Mouse (Mus musculus): ENCODE measurements around the gene Swap70. TPM values are rescaled to one million over a fixed set of nuclear protein-coding genes. Genes with fewer than 3 reads are reported as not detected.

The Swap70 gene
- polyA plus RNA-seq, 1 experiment from 2014 or later, result 25.2 TPM

DNA sequence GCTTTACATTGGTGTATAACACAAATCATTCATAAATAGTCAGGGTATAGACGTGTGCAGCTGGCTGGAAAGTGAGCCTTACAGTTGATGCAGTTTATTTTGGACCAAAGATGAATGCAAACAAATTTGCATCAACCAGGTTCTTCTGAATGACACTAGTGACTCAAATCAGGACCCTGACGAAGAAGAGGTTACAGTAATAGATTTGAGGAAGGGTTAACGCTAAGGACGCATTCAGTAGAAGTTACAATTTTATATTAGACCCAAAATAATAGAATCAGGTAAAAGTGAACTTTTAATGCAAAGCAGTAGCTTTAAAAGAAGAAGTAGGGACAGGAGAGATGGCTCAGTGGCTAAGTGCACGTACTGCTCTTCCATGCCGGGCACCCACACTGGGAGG lies 19.6 kb upstream of the Swap70 start:
- Histone ChIP-seq H3K27ac (ENCODE audit: low read length) (no peak overlapping the region), H3K9me3 (ENCODE audit: control insufficient read depth, low read depth, low read length) (no peaks in the 10 kb centered on the region), H3K4me1 (ENCODE audit: control insufficient read depth, insufficient read depth, low read length) (no peaks in the 10 kb centered on the region), H3K4me3 (ENCODE audit: low read depth, low read length) (no peak overlapping the region), H3K27me3 (ENCODE audit: control insufficient read depth, insufficient read depth, low read length) (no peaks in the 10 kb centered on the region), H3K4me2 (replicated peaks; ENCODE audit: low read depth, low read length) (no peak overlapping the region), H3K36me3 (ENCODE audit: control insufficient read depth, insufficient read depth, low read length) (no peaks in the 10 kb centered on the region), H3K9ac (replicated peaks; ENCODE audit: low read depth, low read length) (no peak overlapping the region)
- ATAC-seq (ENCODE audit: insufficient number of reproducible peaks, insufficient read depth, low FRiP score, low read depth), result no peak
- 90% methylated on average over 6 of the region's 6 CpGs for WGBS

DNA sequence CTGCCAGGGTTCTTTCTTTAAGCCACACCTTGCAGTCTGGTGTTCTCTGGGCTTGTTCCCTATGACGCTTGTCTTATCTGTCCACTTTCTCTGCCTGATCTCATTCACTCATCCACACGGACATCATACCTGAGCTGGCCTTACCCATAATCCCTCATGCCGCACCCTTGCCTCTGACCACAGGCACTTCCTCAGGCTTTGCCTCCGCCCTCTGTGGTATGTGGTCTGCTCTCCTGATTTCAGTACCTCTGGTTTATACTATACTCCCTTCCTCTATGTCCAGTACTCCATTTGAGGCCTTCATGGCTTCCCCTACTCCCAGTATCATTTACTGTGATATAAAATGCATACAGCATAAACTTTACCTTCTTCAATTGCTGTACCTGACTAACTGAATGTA lies 17.3 kb upstream of the Swap70 start:
- no peak overlapping the region for H3K4me2 ChIP-seq (replicated peaks; ENCODE audit: low read depth, low read length)
- H3K4me3 ChIP-seq (ENCODE audit: low read depth, low read length), result no peak overlapping the region
- no peaks in the 10 kb centered on the region for H3K36me3 ChIP-seq (ENCODE audit: control insufficient read depth, insufficient read depth, low read length)
- no peak for ATAC-seq (ENCODE audit: insufficient number of reproducible peaks, insufficient read depth, low FRiP score, low read depth)
- H3K4me1 ChIP-seq (ENCODE audit: control insufficient read depth, insufficient read depth, low read length), result no peaks in the 10 kb centered on the region
- H3K9me3 ChIP-seq (ENCODE audit: control insufficient read depth, low read depth, low read length), result peaks cover 5% of the 10 kb centered on the region; the same call in 1 of the 2 replicates
- no peaks in the 10 kb centered on the region for H3K27me3 ChIP-seq (ENCODE audit: control insufficient read depth, insufficient read depth, low read length)
- 88% methylated on average over 4 of the region's 4 CpGs for WGBS
- no peak overlapping the region for H3K9ac ChIP-seq (replicated peaks; ENCODE audit: low read depth, low read length)
- H3K27ac ChIP-seq (ENCODE audit: low read length), result no peak overlapping the region

DNA sequence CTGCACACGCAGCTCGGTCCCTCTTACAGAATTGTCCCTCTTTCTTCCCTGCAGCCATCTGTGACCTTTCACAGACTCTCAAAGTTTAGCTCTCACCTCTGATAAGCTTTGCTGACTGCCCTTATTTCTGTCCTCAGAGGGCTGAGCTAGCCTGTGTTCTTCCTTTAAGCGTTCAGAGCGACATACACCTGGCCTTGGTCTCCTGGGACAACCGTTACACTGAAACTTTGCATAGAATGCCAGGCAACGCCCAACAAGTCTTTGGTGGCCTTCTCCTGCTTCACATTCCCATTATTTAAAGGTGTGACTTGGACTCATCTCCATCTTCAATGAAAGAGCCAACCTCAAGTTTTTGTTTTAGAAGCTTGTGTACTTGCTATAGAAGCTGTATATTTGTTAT lies 13.2 kb upstream of the Swap70 start:
- Histone ChIP-seq H3K4me2 (replicated peaks; ENCODE audit: low read depth, low read length) (no peak overlapping the region), H3K4me1 (ENCODE audit: control insufficient read depth, insufficient read depth, low read length) (no peaks in the 10 kb centered on the region), H3K27ac (ENCODE audit: low read length) (no peak overlapping the region), H3K9me3 (ENCODE audit: control insufficient read depth, low read depth, low read length) (peaks cover 5% of the 10 kb centered on the region; the same call in 1 of the 2 replicates), H3K9ac (replicated peaks; ENCODE audit: low read depth, low read length) (no peak overlapping the region), H3K4me3 (ENCODE audit: low read depth, low read length) (no peak overlapping the region), H3K27me3 (ENCODE audit: control insufficient read depth, insufficient read depth, low read length) (no peaks in the 10 kb centered on the region), H3K36me3 (ENCODE audit: control insufficient read depth, insufficient read depth, low read length) (no peaks in the 10 kb centered on the region)
- no peak for ATAC-seq (ENCODE audit: insufficient number of reproducible peaks, insufficient read depth, low FRiP score, low read depth)
- 83% methylated on average over 6 of the region's 6 CpGs for WGBS

DNA sequence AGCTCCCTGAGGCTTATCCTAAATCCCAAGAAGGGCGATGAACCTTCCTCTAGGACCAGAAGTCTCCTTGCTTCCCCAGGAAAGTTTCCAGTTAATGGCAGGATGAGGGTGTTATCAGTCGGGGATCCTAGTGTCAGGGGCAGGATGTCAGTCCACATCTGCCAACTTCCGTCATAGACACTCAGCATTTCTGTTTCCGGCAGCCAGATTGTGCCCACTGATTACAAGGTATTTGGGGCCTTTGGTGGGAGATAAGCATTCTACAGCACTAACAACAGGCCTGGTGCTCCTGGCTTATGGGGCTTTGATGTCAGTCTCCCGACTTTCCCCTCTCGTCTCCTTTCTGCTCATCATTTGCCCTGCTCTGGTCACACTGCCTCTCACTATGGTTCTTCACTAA lies 12.1 kb upstream of the Swap70 start:
- Histone ChIP-seq H3K27me3 (ENCODE audit: control insufficient read depth, insufficient read depth, low read length) (no peaks in the 10 kb centered on the region), H3K9me3 (ENCODE audit: control insufficient read depth, low read depth, low read length) (peaks cover 5% of the 10 kb centered on the region; the same call in 1 of the 2 replicates), H3K36me3 (ENCODE audit: control insufficient read depth, insufficient read depth, low read length) (no peaks in the 10 kb centered on the region), H3K4me2 (replicated peaks; ENCODE audit: low read depth, low read length) (no peak overlapping the region), H3K4me3 (ENCODE audit: low read depth, low read length) (no peak overlapping the region), H3K27ac (ENCODE audit: low read length) (no peak overlapping the region), H3K9ac (replicated peaks; ENCODE audit: low read depth, low read length) (no peak overlapping the region), H3K4me1 (ENCODE audit: control insufficient read depth, insufficient read depth, low read length) (no peaks in the 10 kb centered on the region)
- ATAC-seq (ENCODE audit: insufficient number of reproducible peaks, insufficient read depth, low FRiP score, low read depth), result no peak
- whole genome bisulfite sequencing, result 75% methylated on average over 6 of the region's 6 CpGs

DNA sequence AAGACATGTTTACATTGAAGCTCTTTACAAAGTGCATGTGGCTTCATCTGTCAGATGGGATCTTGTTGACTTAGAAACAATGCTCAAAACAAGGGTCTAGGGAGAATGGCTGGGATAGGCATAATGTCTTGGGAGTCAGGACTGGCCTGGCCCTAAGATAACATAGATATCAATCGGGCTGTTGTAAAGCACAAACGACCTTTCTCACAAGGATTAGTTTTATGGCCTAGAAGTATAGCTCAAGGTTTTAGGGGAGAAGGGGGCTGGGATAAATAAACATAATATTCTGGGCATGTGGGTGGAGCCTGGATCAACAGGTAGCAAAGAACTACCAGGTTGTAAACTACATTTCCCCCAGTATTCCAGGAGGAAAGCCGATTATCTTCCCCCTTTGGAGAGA lies 10.5 kb upstream of the Swap70 start:
- H3K36me3 ChIP-seq (ENCODE audit: control insufficient read depth, insufficient read depth, low read length), result no peaks in the 10 kb centered on the region
- no peak overlapping the region for H3K27ac ChIP-seq (ENCODE audit: low read length)
- no peaks in the 10 kb centered on the region for H3K4me1 ChIP-seq (ENCODE audit: control insufficient read depth, insufficient read depth, low read length)
- 67% methylated on average over 3 of the region's 3 CpGs for WGBS
- no peak for ATAC-seq (ENCODE audit: insufficient number of reproducible peaks, insufficient read depth, low FRiP score, low read depth)
- peaks cover 5% of the 10 kb centered on the region; the same call in 1 of the 2 replicates for H3K9me3 ChIP-seq (ENCODE audit: control insufficient read depth, low read depth, low read length)
- no peak overlapping the region for H3K4me2 ChIP-seq (replicated peaks; ENCODE audit: low read depth, low read length)
- H3K9ac ChIP-seq (replicated peaks; ENCODE audit: low read depth, low read length), result no peak overlapping the region
- H3K27me3 ChIP-seq (ENCODE audit: control insufficient read depth, insufficient read depth, low read length), result no peaks in the 10 kb centered on the region
- H3K4me3 ChIP-seq (ENCODE audit: low read depth, low read length), result no peak overlapping the region

DNA sequence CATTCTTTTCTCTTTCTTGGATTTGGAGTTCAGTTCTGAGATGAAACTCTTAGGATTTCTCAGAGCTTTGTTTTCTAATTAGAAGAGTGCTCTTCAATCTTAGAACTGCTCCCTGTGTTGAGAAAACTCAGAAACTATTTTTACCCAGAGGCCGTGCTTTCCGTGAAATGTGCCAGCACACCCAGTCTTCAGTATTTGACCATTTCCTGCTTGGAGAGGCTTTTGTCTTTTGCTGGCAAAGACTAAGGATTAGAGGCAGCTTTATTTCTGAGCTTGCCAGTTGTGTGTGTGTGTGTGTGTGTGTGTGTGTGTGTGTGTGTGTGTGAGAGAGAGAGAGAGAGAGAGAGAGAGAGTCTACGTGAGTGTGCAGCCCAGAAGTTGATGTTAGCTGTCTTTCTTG lies 6.6 kb upstream of the Swap70 start:
- WGBS, result 71% methylated on average over 3 of the region's 3 CpGs
- no peak overlapping the region for H3K4me3 ChIP-seq (ENCODE audit: low read depth, low read length)
- H3K9me3 ChIP-seq (ENCODE audit: control insufficient read depth, low read depth, low read length), result no peaks in the 10 kb centered on the region

DNA sequence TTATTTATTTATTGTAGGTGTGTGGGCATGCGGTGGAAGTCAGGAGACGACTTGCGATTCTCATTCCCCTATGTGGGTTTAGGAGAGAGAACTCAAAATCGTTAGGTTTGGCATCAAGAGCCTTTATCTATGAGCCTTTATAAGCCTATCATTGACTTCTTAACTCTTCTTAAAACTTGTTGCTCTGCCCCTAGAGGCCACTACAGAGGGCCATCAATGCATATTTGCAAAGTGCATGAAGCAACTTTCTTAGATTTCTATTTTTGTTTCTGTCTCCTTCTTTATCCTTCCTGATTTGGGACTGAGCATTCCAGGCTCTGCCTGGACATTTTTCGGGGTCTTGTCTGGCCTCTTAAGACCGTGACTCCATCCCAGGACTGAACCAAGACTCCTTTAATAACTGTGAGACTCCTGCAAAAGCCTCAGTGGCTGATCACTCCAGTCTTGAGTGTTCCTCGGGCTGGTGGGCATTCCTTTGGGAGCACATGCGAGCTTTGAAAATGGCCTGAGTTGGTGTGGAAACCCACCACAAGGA lies 393 bp upstream of the Swap70 start:
- peak overlapping the region; percentile 49 for H3K4me2 ChIP-seq (replicated peaks; ENCODE audit: low read depth, low read length)
- 18% methylated on average over 8 of the region's 8 CpGs for WGBS
- peak; percentile 20; the same call in 1 of the 2 replicates for ATAC-seq (ENCODE audit: insufficient number of reproducible peaks, insufficient read depth, low FRiP score, low read depth)
- no peaks in the 10 kb centered on the region; the same call in 1 of the 2 replicates for H3K36me3 ChIP-seq (ENCODE audit: control insufficient read depth, insufficient read depth, low read length)
- H3K27me3 ChIP-seq (ENCODE audit: control insufficient read depth, insufficient read depth, low read length), result no peaks in the 10 kb centered on the region
- H3K27ac ChIP-seq (ENCODE audit: low read length), result peak overlapping the region; percentile 91
- H3K9ac ChIP-seq (replicated peaks; ENCODE audit: low read depth, low read length), result peak overlapping the region; percentile 92; the same call in 1 of the 2 replicates
- no peaks in the 10 kb centered on the region for H3K9me3 ChIP-seq (ENCODE audit: control insufficient read depth, low read depth, low read length)
- peak overlapping the region; percentile 87 for H3K4me3 ChIP-seq (ENCODE audit: low read depth, low read length)
- H3K4me1 ChIP-seq (ENCODE audit: control insufficient read depth, insufficient read depth, low read length), result 0 out of 2 replicates have a peak, but pooled peaks cover 3% of the 10 kb centered on the region

More for the DNA sequence above, 6.6 kb upstream of the Swap70 start:
- Histone ChIP-seq H3K9ac (replicated peaks; ENCODE audit: low read depth, low read length) (no peak overlapping the region), H3K27me3 (ENCODE audit: control insufficient read depth, insufficient read depth, low read length) (no peaks in the 10 kb centered on the region), H3K36me3 (ENCODE audit: control insufficient read depth, insufficient read depth, low read length) (no peaks in the 10 kb centered on the region), H3K4me2 (replicated peaks; ENCODE audit: low read depth, low read length) (no peak overlapping the region), H3K27ac (ENCODE audit: low read length) (no peak overlapping the region), H3K4me1 (ENCODE audit: control insufficient read depth, insufficient read depth, low read length) (no peaks in the 10 kb centered on the region)
- no peak for ATAC-seq (ENCODE audit: insufficient number of reproducible peaks, insufficient read depth, low FRiP score, low read depth)

DNA sequence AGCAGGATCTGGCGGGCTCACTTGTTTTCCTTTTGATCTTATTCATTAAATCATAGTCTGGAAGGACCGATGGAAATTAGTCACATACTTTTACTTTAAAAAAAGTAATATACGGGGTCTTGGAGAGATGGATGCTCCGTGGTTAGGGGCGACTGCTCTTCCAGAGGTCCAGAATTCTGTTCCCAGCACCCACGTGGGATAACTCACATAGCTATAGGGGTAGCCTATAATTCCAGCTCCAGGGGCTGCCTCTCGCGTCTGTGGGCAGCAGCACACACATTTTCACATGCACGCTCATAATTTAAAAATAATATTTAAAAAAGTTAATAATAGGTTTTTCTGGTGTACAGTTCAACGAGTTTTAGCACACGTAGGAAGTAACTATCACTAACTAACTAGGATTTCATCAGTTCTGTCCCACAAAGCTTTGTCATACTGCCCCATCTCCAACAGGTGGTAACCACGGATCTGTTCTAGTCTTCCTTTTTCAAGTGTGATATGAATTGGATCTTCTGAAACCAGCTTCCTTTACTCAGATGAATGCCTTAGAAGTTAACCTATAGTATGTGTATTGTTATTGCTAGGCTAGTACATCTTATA lies 1.2 kb downstream of the Swap70 start:
- Histone ChIP-seq H3K27me3 (ENCODE audit: control insufficient read depth, insufficient read depth, low read length) (no peaks in the 10 kb centered on the region), H3K4me1 (ENCODE audit: control insufficient read depth, insufficient read depth, low read length) (0 out of 2 replicates have a peak, but pooled peaks cover 3% of the 10 kb centered on the region), H3K9ac (replicated peaks; ENCODE audit: low read depth, low read length) (peak overlapping the region; percentile 12; the same call in 1 of the 2 replicates), H3K4me3 (ENCODE audit: low read depth, low read length) (peak overlapping the region; percentile 87), H3K36me3 (ENCODE audit: control insufficient read depth, insufficient read depth, low read length) (no peaks in the 10 kb centered on the region; the same call in 1 of the 2 replicates), H3K9me3 (ENCODE audit: control insufficient read depth, low read depth, low read length) (no peaks in the 10 kb centered on the region), H3K4me2 (replicated peaks; ENCODE audit: low read depth, low read length) (peak overlapping the region; percentile 49), H3K27ac (ENCODE audit: low read length) (no peak overlapping the region)
- 15% methylated on average over 12 of the region's 12 CpGs for WGBS
- no peak for ATAC-seq (ENCODE audit: insufficient number of reproducible peaks, insufficient read depth, low FRiP score, low read depth)
